Mouse (Mus musculus) duodenum, adult 2 months (tissue): Measurements from ENCODE around the gene Olfr138. TPM values are rescaled to one million over a fixed set of nuclear protein-coding genes. Genes with fewer than 3 reads are reported as not detected.

Experiments used
- polyA plus RNA-seq: library from polyadenylated mRNA; depleted of rRNA; stranded (reverse); fragments of >200 nt; gene quantifications from 2 replicates; pipeline ENCODE4 v1.2.3, GENCODE M21; 2012; ENCODE audit warnings: low replicate concordance; rRNA removed

Gene Olfr138
- polyA plus RNA-seq = not detected in 2 replicates

GRCm38 (mm10) chr17:38260735-38261134 is at the start of gene Olfr138:
TSS of gene Olfr138 (plus strand) at chr17:38261035.

GRCm38 (mm10) chr17:38307470-38307869 is 46.6 kb downstream of the Olfr138 start, which contains the start of gene Olfr137:
TSS of gene Olfr137 (minus strand) at chr17:38307570.

Other genes with a start within 250 kb of the Olfr138 start
- gene Olfr129, start 201.0 kb upstream of the Olfr138 start, polyA plus RNA-seq = not detected in 2 replicates
- not detected in 2 replicates for gene Olfr130, start 197.1 kb upstream of the Olfr138 start, polyA plus RNA-seq
- not detected in 2 replicates for gene Olfr131, start 172.3 kb upstream of the Olfr138 start, polyA plus RNA-seq
- not detected in 2 replicates for gene Olfr132, start 126.5 kb upstream of the Olfr138 start, polyA plus RNA-seq
- not detected in 2 replicates for gene Olfr133, start 115.8 kb upstream of the Olfr138 start, polyA plus RNA-seq
- not detected in 2 replicates for gene Olfr134, start 89.6 kb upstream of the Olfr138 start, polyA plus RNA-seq
- not detected in 2 replicates for gene Olfr135, start 56.7 kb upstream of the Olfr138 start, polyA plus RNA-seq
- not detected in 2 replicates for gene Olfr137, start 46.5 kb downstream of the Olfr138 start, polyA plus RNA-seq
- gene Olfr136, start 68.8 kb downstream of the Olfr138 start, polyA plus RNA-seq = not detected in 2 replicates
- gene Esp36, start 159.2 kb downstream of the Olfr138 start, polyA plus RNA-seq = not detected in 2 replicates